Comparison of ENCODE assay signal across 8 mouse cellular contexts in genomic region chr13:54692711-54693557, GRCm38 (mm10). TPM values are rescaled to one million over a fixed set of nuclear protein-coding genes. Genes with fewer than 3 reads are reported as not detected.
DNase-seq lines count a peak whose midpoint lies in the region; ATAC-seq and TF ChIP-seq lines count a peak whose summit lies in the region.

No protein-coding gene starts in this region.

- peak overlapping the region; percentile 84 for H3K4me2 ChIP-seq in heart, embryonic 11.5 days
- H3K4me2 ChIP-seq in forebrain, embryonic 12.5 days, result peak overlapping the region; percentile 80
- H3K4me2 ChIP-seq in liver, embryonic 11.5 days, result peak overlapping the region; percentile 97
- peak overlapping the region; percentile 86 for H3K4me2 ChIP-seq in stomach, embryonic 15.5 days

- TF ChIP-seq EP300 in ES-Bruce4 (IDR thresholded peaks at IDR 0.05; ENCODE audit: insufficient read depth, low read depth, low read length), result no peak

- DNase-seq in heart, postnatal 10 days, result no peak
- no peak for DNase-seq in liver, embryonic 11.5 days (ENCODE audit: low spot score)
- no peak for DNase-seq in frontal cortex, postnatal 25 days (ENCODE audit: low spot score in 2 of 2)
- DNase-seq in cerebellum, postnatal 10 days, result no peak

- intact Hi-C loops in heart, postnatal 10 days (cut with DNase I), result no loop called here

- H3K27me3 ChIP-seq in heart, embryonic 11.5 days (ENCODE audit: control insufficient read depth, insufficient read depth, low read length), result no peaks in the 10 kb centered on the region
- no peaks in the 10 kb centered on the region for H3K27me3 ChIP-seq in ES-Bruce4 (ENCODE audit: control insufficient read depth, insufficient read depth, low read length, poor library complexity, severe bottlenecking)
- H3K27me3 ChIP-seq in forebrain, embryonic 12.5 days, result 0 out of 2 replicates have a peak, but pooled peaks cover 4% of the 10 kb centered on the region
- no peaks in the 10 kb centered on the region for H3K27me3 ChIP-seq in liver, embryonic 11.5 days (replicated peaks; ENCODE audit: control insufficient read depth, insufficient read depth, low read length)
- no peaks in the 10 kb centered on the region for H3K27me3 ChIP-seq in stomach, embryonic 15.5 days (replicated peaks)

- H3K9me3 ChIP-seq in heart, embryonic 11.5 days (replicated peaks; ENCODE audit: control insufficient read depth, low read length), result no peaks in the 10 kb centered on the region
- H3K9me3 ChIP-seq in ES-Bruce4 (replicated peaks; ENCODE audit: control insufficient read depth, insufficient read depth, low read length, poor library complexity, severe bottlenecking), result no peaks in the 10 kb centered on the region
- H3K9me3 ChIP-seq in forebrain, embryonic 12.5 days, result no peaks in the 10 kb centered on the region
- H3K9me3 ChIP-seq in liver, embryonic 11.5 days (ENCODE audit: control insufficient read depth, low read length), result no peaks in the 10 kb centered on the region
- no peaks in the 10 kb centered on the region for H3K9me3 ChIP-seq in stomach, embryonic 15.5 days

- peak overlapping the region; percentile 97 for H3K27ac ChIP-seq in heart, embryonic 11.5 days (ENCODE audit: low read depth, low read length)
- H3K27ac ChIP-seq in ES-Bruce4 (ENCODE audit: insufficient read depth, low read length), result peak overlapping the region; percentile 45
- peak overlapping the region; percentile 91 for H3K27ac ChIP-seq in forebrain, embryonic 12.5 days
- H3K27ac ChIP-seq in liver, embryonic 11.5 days (ENCODE audit: low read depth, low read length), result peak overlapping the region; percentile 93
- H3K27ac ChIP-seq in stomach, embryonic 15.5 days, result peak overlapping the region; percentile 98

- H3K4me3 ChIP-seq in heart, embryonic 11.5 days (ENCODE audit: low read depth, low read length), result peak overlapping the region; percentile 85
- H3K4me3 ChIP-seq in ES-Bruce4 (ENCODE audit: low read depth, low read length), result peak overlapping the region; percentile 79
- peak overlapping the region; percentile 97 for H3K4me3 ChIP-seq in forebrain, embryonic 12.5 days (replicated peaks)
- peak overlapping the region; percentile 79 for H3K4me3 ChIP-seq in liver, embryonic 11.5 days (ENCODE audit: low read depth, low read length)
- peak overlapping the region; percentile 99 for H3K4me3 ChIP-seq in stomach, embryonic 15.5 days (replicated peaks)

- TF ChIP-seq CTCF in ES-Bruce4 (IDR thresholded peaks at IDR 0.05; ENCODE audit: low read depth, low read length), result no peak

- no peaks in the 10 kb centered on the region for H3K36me3 ChIP-seq in heart, embryonic 11.5 days (ENCODE audit: control insufficient read depth, insufficient read depth, low read length)
- no peaks in the 10 kb centered on the region for H3K36me3 ChIP-seq in ES-Bruce4 (ENCODE audit: control insufficient read depth, insufficient read depth, low read length, poor library complexity, severe bottlenecking)
- no peaks in the 10 kb centered on the region for H3K36me3 ChIP-seq in forebrain, embryonic 12.5 days (replicated peaks)
- H3K36me3 ChIP-seq in liver, embryonic 11.5 days (ENCODE audit: control insufficient read depth, insufficient read depth, low read length), result no peaks in the 10 kb centered on the region
- H3K36me3 ChIP-seq in stomach, embryonic 15.5 days, result no peaks in the 10 kb centered on the region

- peak overlapping the region; percentile 93 for H3K9ac ChIP-seq in heart, embryonic 11.5 days (ENCODE audit: low read depth, low read length)
- peak overlapping the region; percentile 84 for H3K9ac ChIP-seq in ES-Bruce4 (ENCODE audit: low read depth, poor library complexity, severe bottlenecking)
- H3K9ac ChIP-seq in forebrain, embryonic 12.5 days, result peak overlapping the region; percentile 95
- H3K9ac ChIP-seq in liver, embryonic 11.5 days (ENCODE audit: low read depth, low read length), result peak overlapping the region; percentile 88
- H3K9ac ChIP-seq in stomach, embryonic 15.5 days, result peak overlapping the region; percentile 98

- peaks cover 17% of the 10 kb centered on the region for H3K4me1 ChIP-seq in heart, embryonic 11.5 days (ENCODE audit: control insufficient read depth, insufficient read depth, low read length)
- peaks cover 4% of the 10 kb centered on the region for H3K4me1 ChIP-seq in ES-Bruce4 (ENCODE audit: control insufficient read depth, insufficient read depth, low read length)
- H3K4me1 ChIP-seq in forebrain, embryonic 12.5 days, result peaks cover 28% of the 10 kb centered on the region
- H3K4me1 ChIP-seq in liver, embryonic 11.5 days (replicated peaks; ENCODE audit: control insufficient read depth, insufficient read depth, low read length), result peaks cover 26% of the 10 kb centered on the region
- H3K4me1 ChIP-seq in stomach, embryonic 15.5 days, result peaks cover 30% of the 10 kb centered on the region

- WGBS in heart, embryonic 11.5 days (ENCODE audit: insufficient replicate concordance), result 10% methylated on average over 21 of the region's 21 CpGs
- WGBS in forebrain, embryonic 12.5 days, result 15% methylated on average over 21 of the region's 21 CpGs
- 8% methylated on average over 21 of the region's 21 CpGs for WGBS in liver, embryonic 11.5 days
- 9% methylated on average over 21 of the region's 21 CpGs for WGBS in stomach, embryonic 15.5 days

- no peak for TF ChIP-seq POLR2A in ES-Bruce4 (IDR thresholded peaks at IDR 0.05; ENCODE audit: insufficient read depth, low read length)

- no peak for ATAC-seq in heart, embryonic 11.5 days (replicated peaks; ENCODE audit: insufficient number of reproducible peaks, low FRiP score, low TSS enrichment)
- ATAC-seq in forebrain, embryonic 12.5 days (ENCODE audit: low FRiP score), result no peak
- ATAC-seq in liver, embryonic 11.5 days (replicated peaks; ENCODE audit: low FRiP score), result no peak
- no peak for ATAC-seq in stomach, embryonic 15.5 days (ENCODE audit: insufficient read depth, low FRiP score, low read depth)

RNA-seq across cellular contexts. Expression of gene Rnf44, which starts 0.8 kb away (rescaled TPM):
- 70.7 and 75.8 TPM in 2 replicates for polyA plus RNA-seq in heart, embryonic 11.5 days (2014; fragmentation: Nextera tagmentation; extraction: Ambion mirVana)
- total RNA-seq in heart, postnatal 10 days (2021), result 10 to 100 TPM; 61.2 to 62.2 TPM
- polyA plus RNA-seq in ES-Bruce4 (2011; ENCODE audit: insufficient read depth, insufficient read length, low read depth, missing spikeins), result 153 and 171 TPM in 2 replicates
- polyA plus RNA-seq in forebrain, embryonic 12.5 days (2016; fragmentation: Nextera tagmentation; extraction: Ambion mirVana), result 102 and 113 TPM in 2 replicates
- polyA plus RNA-seq in liver, embryonic 11.5 days (2014; fragmentation: Nextera tagmentation; extraction: Ambion mirVana), result 71.5 and 82.3 TPM in 2 replicates
- polyA plus RNA-seq in stomach, embryonic 15.5 days (2015; fragmentation: Nextera tagmentation; extraction: Ambion mirVana), result 69.1 and 76.4 TPM in 2 replicates

RNA-seq across cellular contexts. Expression of gene Cdhr2, which starts 8.3 kb away (rescaled TPM):
- polyA plus RNA-seq in heart, embryonic 11.5 days (2014; fragmentation: Nextera tagmentation; extraction: Ambion mirVana), result 0.04 and 0.24 TPM in 2 replicates
- not detected for total RNA-seq in heart, postnatal 10 days (2021)
- not detected in 2 replicates for polyA plus RNA-seq in ES-Bruce4 (2011; ENCODE audit: insufficient read depth, insufficient read length, low read depth, missing spikeins)
- 0.05 TPM in 1 of 2 replicates, not detected in the other for polyA plus RNA-seq in forebrain, embryonic 12.5 days (2016; fragmentation: Nextera tagmentation; extraction: Ambion mirVana)
- 7.4 and 8.3 TPM in 2 replicates for polyA plus RNA-seq in liver, embryonic 11.5 days (2014; fragmentation: Nextera tagmentation; extraction: Ambion mirVana)
- 7.9 and 8.7 TPM in 2 replicates for polyA plus RNA-seq in stomach, embryonic 15.5 days (2015; fragmentation: Nextera tagmentation; extraction: Ambion mirVana)

RNA-seq across cellular contexts. Expression of gene Gprin1, which starts 56.7 kb away (rescaled TPM):
- 0.13 TPM in 2 replicates for polyA plus RNA-seq in heart, embryonic 11.5 days (2014; fragmentation: Nextera tagmentation; extraction: Ambion mirVana)
- total RNA-seq in heart, postnatal 10 days (2021), result under 1 TPM; 0.05 to 0.10 TPM
- not detected in 2 replicates for polyA plus RNA-seq in ES-Bruce4 (2011; ENCODE audit: insufficient read depth, insufficient read length, low read depth, missing spikeins)
- 4.3 and 11.3 TPM in 2 replicates for polyA plus RNA-seq in forebrain, embryonic 12.5 days (2016; fragmentation: Nextera tagmentation; extraction: Ambion mirVana)
- 0.29 and 0.30 TPM in 2 replicates for polyA plus RNA-seq in liver, embryonic 11.5 days (2014; fragmentation: Nextera tagmentation; extraction: Ambion mirVana)
- 0.77 and 0.80 TPM in 2 replicates for polyA plus RNA-seq in stomach, embryonic 15.5 days (2015; fragmentation: Nextera tagmentation; extraction: Ambion mirVana)

Comparison
In these comparisons a context has a peak if more than half of its experiments do, and no peak if none do; other contexts are left out.
1. H3K27ac ChIP-seq: peak in every context shown above with its lines; median percentile 98 in stomach, embryonic 15.5 days; 97 in heart, embryonic 11.5 days; 93 in liver, embryonic 11.5 days; 91 in forebrain, embryonic 12.5 days; 45 in ES-Bruce4.